Mouse (Mus musculus): ENCODE data around the gene 4930595D18Rik.

DNA sequence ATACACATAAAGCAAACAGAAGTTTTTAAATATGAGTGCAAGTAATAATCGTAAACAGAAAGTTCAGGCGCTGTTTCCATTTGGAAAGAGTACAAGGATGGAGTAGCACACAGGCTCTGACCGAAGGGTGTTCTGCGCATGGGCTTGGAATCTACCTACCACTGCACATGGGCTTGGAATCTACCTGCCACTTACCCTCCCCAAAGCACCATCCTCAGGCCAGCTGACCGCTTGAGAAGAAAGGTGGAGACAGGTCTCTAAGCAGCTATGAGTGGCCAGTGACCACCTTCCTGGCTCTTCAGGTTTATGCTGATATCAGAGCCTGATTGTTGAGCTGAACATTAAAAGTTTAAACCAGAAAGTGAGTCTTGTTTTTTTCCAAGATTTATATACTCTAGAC lies 44.2 kb upstream of the 4930595D18Rik start:
- TF ChIP-seq CTCF (IDR thresholded peaks at IDR 0.05; ENCODE audit: low read depth): no peak
- no peak for TF ChIP-seq EP300 (IDR thresholded peaks at IDR 0.05; ENCODE audit: low read depth)
